Mouse (Mus musculus) mammary gland, adult 2 months (tissue): ENCODE data around the gene Tut1. TPM values are rescaled to one million over a fixed set of nuclear protein-coding genes. Genes with fewer than 3 reads are reported as not detected.

Experiments used
- polyA plus RNA-seq: library from polyadenylated mRNA; depleted of rRNA; stranded (reverse); fragments of >200 nt; gene quantifications from 2 replicates; pipeline ENCODE4 v1.2.3, GENCODE M21; 2012; ENCODE audit warnings: low replicate concordance; rRNA removed

Gene Tut1
- 20.2 and 22.1 TPM in 2 replicates for polyA plus RNA-seq

DNA sequence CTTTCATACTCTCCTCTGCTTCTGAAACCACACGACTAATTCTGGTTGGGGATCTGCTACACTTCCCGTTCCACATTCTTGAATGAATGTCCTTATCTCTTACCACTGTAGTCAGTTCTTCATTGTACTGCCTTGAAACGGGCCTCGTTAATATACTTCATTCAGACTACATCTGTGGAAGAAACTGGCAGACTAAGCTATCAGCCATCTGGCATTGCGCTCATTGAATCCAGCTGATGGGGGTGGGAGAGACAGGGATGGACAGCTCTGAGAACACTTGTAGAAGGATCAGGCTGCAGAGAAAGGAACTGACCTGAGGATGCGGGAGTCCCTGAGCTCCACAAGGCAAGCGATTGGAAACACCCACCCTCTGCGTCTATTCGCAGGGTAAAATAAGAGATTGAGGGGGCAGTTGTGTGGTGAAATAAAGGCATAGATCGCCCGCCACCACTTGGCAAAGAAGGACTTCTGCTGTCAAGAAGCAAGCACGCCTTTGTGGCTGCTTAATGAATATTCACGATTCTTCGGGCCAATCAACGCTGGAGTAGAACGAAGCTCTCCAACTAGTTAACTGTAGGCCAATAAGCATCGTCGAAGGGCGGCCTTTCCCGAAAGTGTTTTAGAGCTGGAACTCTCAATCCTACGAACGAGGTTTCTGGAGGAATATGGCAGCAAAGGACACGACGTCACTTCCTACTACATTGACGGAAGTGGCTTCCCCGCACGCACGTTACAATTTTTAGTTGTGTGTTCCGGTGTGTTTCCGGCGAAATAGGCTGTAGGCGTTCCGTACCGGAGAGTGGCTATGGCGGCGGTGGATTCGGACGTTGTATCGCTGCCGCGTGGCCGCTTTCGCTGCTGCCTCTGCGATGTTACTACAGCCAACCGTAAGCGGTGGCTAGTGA lies at the start of gene Tut1:
TSS of gene Tut1 (plus strand) at position 713 of the 905 bp plus-strand sequence.

DNA sequence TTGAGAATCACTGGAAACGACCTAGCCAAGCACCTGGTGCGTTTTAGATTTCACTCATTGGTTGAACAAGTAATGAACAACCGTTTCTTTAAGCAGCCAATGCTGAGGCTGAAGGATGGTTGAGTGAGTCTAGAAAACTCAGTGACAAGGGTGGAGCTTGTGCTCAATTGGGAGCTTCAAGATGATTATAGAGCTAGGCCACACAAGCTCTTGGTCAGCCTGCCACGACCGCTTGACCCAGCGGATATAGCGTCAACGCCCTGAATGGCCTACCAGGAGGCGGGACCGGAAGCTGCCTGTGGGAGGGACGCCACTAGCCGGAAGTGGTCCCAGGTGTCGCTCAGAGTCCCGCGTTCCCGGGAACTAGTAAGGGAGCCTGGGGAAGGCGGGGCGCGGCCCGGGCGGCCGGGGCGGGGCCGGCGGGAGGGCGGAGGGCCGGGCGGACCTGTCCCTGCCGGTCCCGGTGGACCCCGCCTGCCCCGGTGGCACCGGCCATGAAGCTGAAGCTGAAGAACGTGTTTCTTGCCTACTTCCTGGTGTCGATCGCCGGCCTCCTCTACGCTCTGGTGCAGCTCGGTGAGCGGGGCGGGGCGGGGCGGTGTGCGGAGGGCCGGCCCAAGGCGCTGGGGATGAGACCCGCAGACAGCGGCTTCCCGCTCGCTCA lies 33.4 kb upstream of the Tut1 start, which contains the start of gene B3gat3:
TSS of gene B3gat3 (plus strand) at position 302 of the 664 bp plus-strand sequence.

DNA sequence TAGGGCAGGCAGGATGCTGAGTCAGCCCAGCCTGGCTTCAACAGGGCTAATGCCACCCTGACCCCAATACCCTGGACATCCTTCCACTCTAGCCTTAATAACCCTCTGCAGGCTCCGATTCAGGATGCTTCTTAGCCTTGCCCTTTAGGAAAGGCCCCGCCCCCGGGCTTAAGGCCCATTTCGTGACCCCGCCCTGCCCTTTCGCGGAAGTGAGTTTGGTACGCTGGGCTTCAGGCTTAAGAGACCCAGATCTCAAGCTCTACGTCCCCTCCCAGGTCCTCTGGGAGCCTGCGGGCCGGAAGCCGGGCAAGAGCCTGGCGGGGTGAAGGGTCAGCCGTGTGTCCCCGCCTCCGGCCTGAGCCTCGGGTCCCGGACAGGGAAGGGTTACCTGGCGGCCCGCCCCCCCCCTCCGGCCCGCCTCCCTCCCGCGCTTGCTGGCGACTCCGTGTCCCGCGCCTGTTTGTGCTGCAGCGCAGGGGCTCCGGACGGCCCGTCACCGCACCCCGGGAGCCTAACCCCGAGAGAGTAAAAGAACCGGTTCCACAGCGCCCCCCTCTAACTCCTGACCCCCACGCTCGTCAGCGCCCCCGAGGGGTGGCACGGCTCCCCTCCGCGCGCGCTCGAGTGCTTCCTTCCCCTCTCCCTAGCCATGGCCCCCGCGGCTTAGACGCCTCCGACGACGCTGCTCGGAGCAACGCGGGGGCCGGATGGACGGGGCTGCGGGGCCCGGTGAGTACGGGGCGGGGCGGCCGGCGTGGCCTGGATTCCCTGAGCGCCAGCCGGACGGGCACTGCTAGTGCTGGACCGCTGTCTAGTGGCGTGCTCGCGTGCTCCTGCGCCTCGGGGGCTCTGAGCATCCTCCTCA lies 24.2 kb upstream of the Tut1 start, which contains the start of the genes Rom1 and Eml3:
TSS of gene Rom1 (minus strand) at position 133 of the 865 bp plus-strand sequence.
TSS of gene Eml3 (plus strand) at position 329 of the 865 bp plus-strand sequence.

DNA sequence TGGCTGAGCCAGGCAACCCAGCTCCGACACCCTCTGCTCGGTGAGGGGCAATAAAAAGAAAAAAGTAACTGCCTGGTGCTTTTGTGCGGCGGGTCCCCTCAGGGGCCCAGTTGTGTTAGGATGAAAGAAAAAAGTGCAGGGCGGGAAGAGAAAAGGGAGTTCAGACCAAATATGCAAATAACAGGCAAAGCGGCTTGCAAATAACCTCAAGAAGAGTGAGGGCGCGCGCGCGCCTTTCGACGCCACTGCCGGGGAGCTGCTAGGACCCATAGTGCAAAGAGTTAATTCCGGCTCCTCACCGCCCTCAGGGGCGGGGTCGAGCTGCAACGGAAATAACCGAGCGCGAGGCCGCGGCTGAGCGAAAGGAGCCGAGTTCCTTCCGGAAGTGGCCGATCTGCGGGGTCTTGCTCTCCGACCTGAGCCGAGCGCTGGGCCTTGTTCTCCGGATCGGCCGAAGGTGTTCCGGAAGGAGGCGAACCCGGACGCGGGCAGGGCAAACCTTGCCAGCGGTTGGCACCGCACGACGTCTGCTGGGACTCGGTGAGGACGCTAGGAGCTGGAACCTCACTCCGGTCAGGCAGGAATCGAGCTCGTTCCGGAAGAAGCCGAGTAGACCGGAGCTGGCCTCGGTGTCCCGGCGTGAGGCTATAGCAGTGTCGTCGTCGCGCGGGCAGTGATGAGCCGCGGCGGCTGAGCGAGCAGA lies 12.0 kb upstream of the Tut1 start, which contains the start of gene Mta2:
TSS of gene Mta2 (plus strand) at position 361 of the 703 bp plus-strand sequence.

DNA sequence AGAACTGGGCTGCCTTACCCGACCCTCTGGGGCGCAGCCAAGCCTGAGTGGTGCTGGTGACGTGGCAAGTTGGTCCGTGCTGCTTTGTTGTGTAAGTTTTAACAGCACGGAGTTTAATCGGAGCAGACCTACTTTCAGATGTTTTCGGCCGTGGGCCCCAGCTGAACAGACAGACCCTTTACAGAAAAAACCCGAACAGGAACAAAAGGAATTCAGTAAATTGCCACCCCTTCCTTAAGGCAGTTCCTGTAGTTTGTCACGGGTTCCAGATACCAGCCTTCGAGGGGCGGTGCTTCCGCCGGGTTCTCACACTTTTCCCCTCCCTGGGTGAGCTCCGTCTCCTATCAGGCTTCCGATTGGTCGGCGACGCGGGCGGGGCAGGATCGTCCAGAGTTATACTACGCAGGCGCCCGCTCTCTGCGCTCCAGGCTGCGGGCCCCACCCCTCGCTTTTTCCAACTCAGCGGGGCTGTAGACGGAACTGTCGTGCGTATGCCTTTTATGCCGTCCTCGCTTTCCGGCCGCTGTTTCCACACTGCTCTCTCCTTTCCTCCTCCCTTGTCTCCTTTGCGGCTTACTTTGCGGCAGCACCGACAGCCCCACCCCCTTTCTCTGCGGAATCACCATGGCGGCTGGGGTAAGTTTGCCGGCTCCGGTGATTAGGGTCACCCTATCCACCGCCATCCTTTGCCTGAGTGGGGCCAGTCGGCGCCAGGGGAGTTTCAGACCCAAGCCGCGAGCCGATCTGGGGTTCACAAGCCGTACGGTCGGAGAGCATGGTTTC lies 13.1 kb downstream of the Tut1 start, which contains the start of gene Eef1g:
TSS of gene Eef1g (plus strand) at position 452 of the 783 bp plus-strand sequence.

DNA sequence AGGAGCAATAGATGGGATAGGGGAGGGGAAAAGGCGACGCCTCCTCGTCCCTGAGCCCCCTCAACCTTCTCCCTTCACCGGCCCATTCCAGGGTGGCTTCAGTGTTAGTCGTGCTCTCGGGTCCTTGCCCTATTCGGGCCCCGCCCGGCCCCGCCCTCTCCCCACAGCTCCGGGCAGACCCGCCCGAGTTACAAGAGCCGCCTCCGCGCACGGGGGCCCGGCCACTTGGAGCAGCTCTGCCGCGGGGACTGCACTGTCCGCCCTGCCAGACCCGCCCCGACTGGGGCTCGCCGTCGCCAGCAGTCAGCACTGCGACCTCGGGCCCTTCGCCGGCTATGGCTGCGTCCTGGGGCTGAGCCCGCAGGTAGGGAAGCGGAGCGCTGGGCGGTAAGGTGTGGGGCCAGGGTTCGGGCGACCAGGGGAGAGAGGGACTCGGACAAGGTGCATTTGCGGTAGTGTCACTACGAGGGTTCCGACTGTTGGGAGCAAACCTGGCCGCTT lies 35.5 kb downstream of the Tut1 start, which contains the start of gene Ahnak:
TSS of gene Ahnak (plus strand) at position 219 of the 501 bp plus-strand sequence.

Other genes with a start within 250 kb of the Tut1 start
- 156 and 200 TPM in 2 replicates for gene Slc3a2, start 230.5 kb upstream of the Tut1 start, polyA plus RNA-seq
- gene Wdr74, start 218.0 kb upstream of the Tut1 start, polyA plus RNA-seq = 25.6 and 42.9 TPM in 2 replicates
- gene 1700092M07Rik, start 213.1 kb upstream of the Tut1 start, polyA plus RNA-seq = not detected in 2 replicates
- gene Stx5a, start 212.4 kb upstream of the Tut1 start, polyA plus RNA-seq = 73.4 and 84.9 TPM in 2 replicates
- gene Nxf1, start 196.8 kb upstream of the Tut1 start, polyA plus RNA-seq = 75.3 and 140 TPM in 2 replicates
- gene Tmem223, start 182.9 kb upstream of the Tut1 start, polyA plus RNA-seq = 300 and 304 TPM in 2 replicates
- 133 and 165 TPM in 2 replicates for gene Tmem179b, start 179.4 kb upstream of the Tut1 start, polyA plus RNA-seq
- gene Taf6l, start 167.4 kb upstream of the Tut1 start, polyA plus RNA-seq = 15.2 and 17.4 TPM in 2 replicates
- 30.3 and 61.5 TPM in 2 replicates for gene Polr2g, start 155.3 kb upstream of the Tut1 start, polyA plus RNA-seq
- 2.4 and 3.2 TPM in 2 replicates for gene Zbtb3, start 151.3 kb upstream of the Tut1 start, polyA plus RNA-seq
- gene Ttc9c, start 134.5 kb upstream of the Tut1 start, polyA plus RNA-seq = 10.7 and 20.5 TPM in 2 replicates
- gene Hnrnpul2, start 133.8 kb upstream of the Tut1 start, polyA plus RNA-seq = 13.8 and 14.4 TPM in 2 replicates
- not detected in 2 replicates for gene AC129217.1, start 124.1 kb upstream of the Tut1 start, polyA plus RNA-seq
- 568 and 621 TPM in 2 replicates for gene Bscl2, start 116.4 kb upstream of the Tut1 start, polyA plus RNA-seq
- 0.34 and 0.65 TPM in 2 replicates for gene Gng3, start 114.7 kb upstream of the Tut1 start, polyA plus RNA-seq
- 14.0 and 20.9 TPM in 2 replicates for gene Lrrn4cl, start 103.1 kb upstream of the Tut1 start, polyA plus RNA-seq
- 98.5 and 113 TPM in 2 replicates for gene Ubxn1, start 82.4 kb upstream of the Tut1 start, polyA plus RNA-seq
- 24.0 and 25.0 TPM in 2 replicates for gene Uqcc3, start 72.9 kb upstream of the Tut1 start, polyA plus RNA-seq
- gene Lbhd1, start 70.1 kb upstream of the Tut1 start, polyA plus RNA-seq = 1.1 and 3.0 TPM in 2 replicates
- gene Gm49403, start 69.9 kb upstream of the Tut1 start, polyA plus RNA-seq = not detected in 2 replicates
- gene 1810009A15Rik, start 65.0 kb upstream of the Tut1 start, polyA plus RNA-seq = 9.6 and 10.3 TPM in 2 replicates
- gene Gm49416, start 64.9 kb upstream of the Tut1 start, polyA plus RNA-seq = not detected in 2 replicates
- gene Ints5, start 60.8 kb upstream of the Tut1 start, polyA plus RNA-seq = 28.9 and 29.0 TPM in 2 replicates
- gene Ganab, start 55.8 kb upstream of the Tut1 start, polyA plus RNA-seq = 97.1 and 165 TPM in 2 replicates
- 79.0 and 149 TPM in 2 replicates for gene B3gat3, start 33.5 kb upstream of the Tut1 start, polyA plus RNA-seq
- 15.7 and 17.6 TPM in 2 replicates for gene Rom1, start 24.5 kb upstream of the Tut1 start, polyA plus RNA-seq
- gene Eml3, start 24.3 kb upstream of the Tut1 start, polyA plus RNA-seq = 70.7 and 78.1 TPM in 2 replicates
- 17.1 and 24.8 TPM in 2 replicates for gene Mta2, start 12.0 kb upstream of the Tut1 start, polyA plus RNA-seq
- 173 and 301 TPM in 2 replicates for gene Eef1g, start 13.2 kb downstream of the Tut1 start, polyA plus RNA-seq
- gene Ahnak, start 35.4 kb downstream of the Tut1 start, polyA plus RNA-seq = 27.4 and 46.3 TPM in 2 replicates
- gene Scgb1a1, start 134.1 kb downstream of the Tut1 start, polyA plus RNA-seq = 32.8 and 35.9 TPM in 2 replicates
- 2.2 and 3.0 TPM in 2 replicates for gene Asrgl1, start 181.8 kb downstream of the Tut1 start, polyA plus RNA-seq